Mouse (Mus musculus): Measurements from ENCODE around the gene Eme1.
"Not testable (repeated sequence)": the region's sequence is repeated elsewhere in the genome, so short reads cannot be mapped to it uniquely, and the experiment has no call there.

Gene Eme1

DNA sequence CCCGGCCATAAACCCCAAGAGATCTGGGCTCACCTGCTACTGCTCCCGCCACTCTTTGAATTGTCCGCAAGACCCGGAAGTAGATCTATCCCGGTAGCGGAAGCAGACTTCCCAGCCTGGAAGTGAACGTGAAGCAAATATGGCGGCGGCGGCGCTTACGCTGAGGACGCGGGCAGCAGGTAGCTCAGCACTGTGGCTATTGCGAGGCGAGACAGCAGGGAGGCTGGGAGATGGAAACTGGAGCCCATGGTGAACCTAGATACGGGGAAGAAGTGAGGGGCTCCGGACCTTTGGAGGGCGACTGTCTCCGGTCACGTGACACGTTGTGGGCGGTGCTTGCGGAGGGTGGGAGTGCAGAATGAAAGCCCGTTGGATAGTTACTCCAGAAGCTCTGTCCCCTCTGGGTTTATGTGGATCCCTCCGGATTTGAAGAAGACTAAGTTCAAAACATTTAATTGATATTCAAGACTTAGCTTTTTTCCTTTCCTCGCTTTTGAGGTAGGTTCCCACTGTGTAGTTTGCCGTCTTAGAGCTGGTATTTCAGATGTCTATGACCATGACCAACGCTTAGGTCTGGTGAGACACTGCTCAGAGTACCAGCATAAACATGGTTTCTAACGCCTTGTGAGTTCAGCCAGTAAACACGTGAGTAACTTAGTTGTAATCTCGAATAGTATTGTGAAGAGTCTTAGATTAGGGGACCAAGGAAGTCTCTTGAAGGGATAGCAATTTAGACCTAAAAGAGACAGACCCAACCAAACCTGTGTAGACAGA is at the start of gene Eme1, which contains the start of gene Mrpl27:
Eme1 (minus strand) TSS at position 302 of the 774 bp plus-strand sequence.
Mrpl27 (plus strand) TSS at position 105 of the 774 bp plus-strand sequence.
- peak; percentile 88 for DNase-seq (ENCODE audit: low read depth)

DNA sequence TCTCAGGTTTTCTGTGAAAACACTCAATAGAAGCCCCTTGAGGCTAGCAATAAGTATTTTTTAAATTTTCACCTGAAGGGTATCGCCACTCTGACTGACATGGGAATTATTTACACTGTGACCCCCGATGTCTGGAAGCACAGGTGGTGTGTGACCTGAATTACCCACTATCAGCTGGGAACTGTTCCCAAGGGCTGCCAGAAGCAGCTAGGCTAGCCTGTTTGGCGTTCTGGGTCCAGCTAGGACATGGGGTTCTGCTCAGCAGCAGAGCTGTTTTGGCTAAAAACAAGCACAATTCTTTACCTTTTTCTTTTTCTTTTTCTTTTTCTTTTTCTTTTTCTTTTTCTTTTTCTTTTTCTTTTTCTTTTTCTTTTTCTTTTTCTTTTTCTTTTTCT is 48.4 kb upstream of the Eme1 start:
- DNase-seq (ENCODE audit: low read depth) = no peak

DNA sequence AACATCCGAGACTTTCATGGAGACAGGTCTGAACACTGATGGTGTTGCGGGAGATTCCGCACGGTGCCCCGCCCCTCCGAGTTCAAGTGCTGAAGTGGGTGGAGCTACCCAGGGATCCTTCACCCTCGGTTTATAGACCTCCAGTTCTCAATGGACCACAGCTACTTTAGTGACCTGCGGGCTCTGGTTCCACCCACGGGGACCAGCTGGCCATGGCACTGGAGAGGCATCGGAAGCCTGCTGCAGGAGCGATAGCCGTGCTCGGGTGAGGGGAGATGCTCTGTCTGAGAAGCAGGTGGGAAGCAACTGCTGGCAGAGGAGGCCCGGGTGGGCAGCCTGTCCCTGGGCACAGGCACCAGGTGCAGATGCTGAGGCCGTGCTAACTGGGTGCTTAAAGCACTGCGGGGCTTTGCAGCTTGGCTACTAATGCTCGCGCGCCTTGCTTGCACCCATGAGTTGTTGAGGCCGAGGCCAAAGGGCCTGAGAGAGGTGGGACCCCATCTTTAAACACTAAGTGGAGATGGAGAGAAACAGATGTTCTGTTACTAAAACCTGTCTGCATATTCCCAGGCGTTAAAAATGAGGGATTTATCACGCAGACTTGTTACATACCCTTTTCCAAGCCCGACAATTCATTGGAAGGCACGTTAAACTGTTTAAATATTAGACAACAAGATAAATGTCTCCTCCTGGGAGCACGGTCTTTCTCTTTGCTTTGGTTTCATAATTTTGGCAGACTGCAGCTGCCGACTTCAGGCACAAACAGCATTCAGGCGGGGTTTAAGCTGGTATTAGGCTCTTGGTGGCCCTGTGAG is 47.8 kb upstream of the Eme1 start:
- DNase-seq (ENCODE audit: low read depth) = no peak

DNA sequence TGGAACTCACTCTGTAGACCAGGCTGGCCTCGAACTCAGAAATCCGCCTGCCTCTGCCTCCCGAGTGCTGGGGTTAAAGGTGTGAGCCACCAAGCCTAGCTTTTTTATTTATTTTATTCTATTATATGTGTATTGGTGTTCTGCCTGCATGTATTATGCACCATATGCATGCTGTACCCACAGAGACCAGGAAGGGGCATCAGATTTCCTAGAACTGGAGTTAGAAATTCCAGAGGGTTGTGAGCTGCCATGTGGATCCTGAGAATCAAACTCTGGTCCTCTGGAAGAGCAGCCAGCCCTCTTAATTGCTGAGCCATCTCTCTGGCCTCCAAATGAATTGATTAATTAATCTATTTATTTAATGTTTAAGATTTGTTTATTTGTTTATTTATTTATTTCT is 45.6 kb upstream of the Eme1 start:
- DNase-seq (ENCODE audit: low read depth) = no peak

DNA sequence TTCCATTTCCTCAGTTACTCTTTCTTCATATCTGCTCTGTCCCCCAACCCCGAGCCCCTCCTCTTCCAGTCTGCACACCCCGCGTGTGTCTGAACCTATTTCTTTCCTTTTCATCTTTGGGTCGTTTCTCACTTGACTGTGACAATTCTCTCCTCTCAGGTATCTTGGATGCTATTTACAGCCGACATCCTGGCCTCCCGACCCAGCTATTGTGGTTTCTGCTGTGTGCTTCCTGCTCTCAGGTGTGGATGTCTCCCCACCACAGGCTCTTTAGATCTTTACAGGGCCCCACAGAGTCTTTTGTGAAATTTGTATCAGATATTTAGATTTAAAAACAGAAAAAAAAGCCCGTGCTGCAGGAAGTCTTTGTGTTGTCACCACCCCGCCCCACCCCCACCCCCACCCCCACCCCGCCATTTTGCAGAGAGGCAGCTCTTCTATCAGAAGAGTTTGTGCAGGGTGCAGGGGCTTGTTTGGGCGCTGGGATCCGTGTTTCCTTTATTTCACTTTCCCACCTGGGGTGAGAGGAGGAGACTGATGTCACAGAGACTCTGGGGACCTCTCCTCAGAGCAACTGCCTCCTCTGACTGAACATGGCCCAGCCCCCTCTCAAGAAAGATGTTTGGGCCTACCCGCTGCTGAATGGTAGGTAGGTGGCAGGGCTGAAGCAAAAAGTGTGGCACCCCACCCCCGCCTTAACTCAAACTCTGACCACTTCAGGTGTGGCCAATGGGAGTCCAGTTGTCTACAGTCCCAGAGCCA is 44.1 kb upstream of the Eme1 start:
- DNase-seq (ENCODE audit: low read depth) = peak; percentile 91

DNA sequence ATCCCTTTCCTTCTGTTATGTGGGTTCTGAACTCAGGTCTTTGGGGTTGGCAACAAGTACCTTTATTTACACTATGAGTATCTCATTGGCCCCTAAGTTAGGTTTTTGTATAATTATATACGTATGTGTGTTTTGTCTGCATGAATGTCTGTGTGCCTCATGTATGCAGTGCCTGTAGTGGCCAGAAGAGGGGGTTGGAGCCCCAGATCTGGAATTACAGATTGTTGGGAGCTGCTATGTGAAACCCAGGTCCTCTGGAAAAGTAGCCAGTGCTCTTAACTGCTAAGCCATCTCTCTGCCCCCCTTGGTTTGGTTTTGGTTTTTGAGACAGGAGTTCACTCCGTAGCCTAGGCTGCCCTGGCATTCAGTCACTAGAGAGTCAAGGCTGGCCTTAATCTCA is 43.4 kb upstream of the Eme1 start:
- no peak for DNase-seq (ENCODE audit: low read depth)

DNA sequence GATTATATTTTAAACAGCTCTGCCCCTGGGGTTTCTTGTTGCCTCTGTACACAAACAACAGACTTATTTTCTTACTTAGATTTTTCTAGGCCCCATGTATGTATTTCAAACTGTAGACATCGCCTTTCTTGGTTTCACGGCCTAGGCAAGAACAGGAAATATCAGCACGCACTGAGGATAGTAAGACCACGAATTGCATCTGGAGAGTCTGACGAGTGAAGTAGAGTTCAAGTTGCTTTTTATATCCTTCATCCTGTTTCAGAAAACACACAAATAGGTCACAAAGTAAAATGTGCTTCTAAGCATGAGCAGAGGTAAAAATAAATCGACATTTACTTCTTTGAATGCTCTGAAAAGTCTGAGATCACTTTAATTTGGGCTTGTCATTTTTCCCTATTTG is 41.7 kb upstream of the Eme1 start:
- peak; percentile 64 for DNase-seq (ENCODE audit: low read depth)

DNA sequence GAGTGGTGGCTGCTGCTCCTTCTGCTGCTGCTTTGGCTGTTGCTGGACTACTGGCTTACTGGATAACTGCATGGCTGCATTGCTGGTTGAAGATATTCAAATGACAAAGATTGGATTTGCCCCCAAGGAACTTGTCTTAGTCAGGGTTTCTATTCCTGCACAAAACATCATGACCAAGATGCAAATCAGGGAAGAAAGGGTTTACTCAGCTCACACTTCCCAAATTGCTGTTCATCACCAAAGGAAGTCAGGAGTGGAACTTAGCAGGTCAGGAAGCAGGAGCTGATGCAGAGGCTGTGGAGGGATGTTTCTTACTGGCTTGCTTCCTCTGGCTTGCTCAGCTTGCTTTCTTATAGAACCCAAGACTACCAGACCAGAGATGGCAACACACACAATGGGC is 38.7 kb upstream of the Eme1 start:
- not testable (repeated sequence) for DNase-seq (ENCODE audit: low read depth)

DNA sequence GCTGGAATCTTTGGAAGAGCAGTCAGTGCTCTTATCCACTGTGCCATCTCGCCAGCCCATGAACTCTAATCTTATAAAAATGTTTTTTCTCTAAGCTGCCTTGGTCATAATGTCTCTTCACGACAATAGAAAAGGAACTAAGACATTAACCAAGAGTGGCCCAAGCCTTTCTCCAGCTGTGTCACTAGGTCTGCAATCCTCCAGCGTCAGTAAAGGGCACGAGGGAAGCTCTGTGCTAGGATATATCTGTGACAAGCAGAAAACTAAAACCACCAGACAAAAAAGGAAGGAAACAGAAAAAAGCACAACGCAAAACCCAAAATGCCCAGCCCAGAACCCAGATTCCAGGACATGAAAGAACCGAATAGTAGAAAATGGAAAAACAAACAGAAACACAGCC is 33.4 kb upstream of the Eme1 start:
- no peak for DNase-seq (ENCODE audit: low read depth)

DNA sequence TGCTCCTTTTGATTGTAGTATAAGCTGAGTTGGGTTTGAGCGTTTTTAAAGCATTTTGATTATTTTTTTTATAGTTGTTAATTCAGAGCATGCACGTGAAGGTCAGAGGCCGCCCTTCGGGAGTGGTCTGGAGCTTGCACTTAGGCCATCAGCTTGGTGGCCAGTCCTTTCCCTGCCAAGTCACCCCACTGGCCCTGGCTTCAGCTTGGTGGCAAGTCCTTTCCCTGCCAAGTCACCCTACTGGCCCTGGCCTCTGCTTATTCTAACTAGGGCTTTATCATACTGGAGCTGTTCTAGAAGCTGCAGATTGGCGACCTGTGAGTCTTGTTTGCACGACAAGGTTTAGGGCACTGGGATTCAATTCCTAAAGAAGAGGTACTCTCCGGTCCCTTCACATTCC is 28.7 kb upstream of the Eme1 start:
- DNase-seq (ENCODE audit: low read depth) = no peak

DNA sequence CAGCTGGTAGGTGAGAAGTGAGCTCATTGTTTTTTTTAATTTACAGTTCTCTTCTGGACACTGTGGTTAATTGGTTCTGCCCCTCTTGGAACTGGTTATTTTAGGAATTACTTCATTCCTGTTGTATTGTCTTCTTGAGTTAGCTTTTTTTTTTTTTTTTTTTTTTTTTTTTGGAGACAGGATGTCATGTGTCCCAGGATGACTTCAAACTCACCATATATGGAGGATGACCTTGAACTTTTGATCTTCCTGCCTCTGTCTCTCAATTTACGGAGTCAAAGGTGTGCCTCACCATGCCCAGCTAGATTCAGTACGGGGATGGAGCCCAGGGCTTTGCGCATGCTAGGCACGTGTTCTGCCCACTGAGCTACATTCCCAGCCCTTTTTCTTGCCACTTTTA is 27.9 kb upstream of the Eme1 start:
- no peak for DNase-seq (ENCODE audit: low read depth)

DNA sequence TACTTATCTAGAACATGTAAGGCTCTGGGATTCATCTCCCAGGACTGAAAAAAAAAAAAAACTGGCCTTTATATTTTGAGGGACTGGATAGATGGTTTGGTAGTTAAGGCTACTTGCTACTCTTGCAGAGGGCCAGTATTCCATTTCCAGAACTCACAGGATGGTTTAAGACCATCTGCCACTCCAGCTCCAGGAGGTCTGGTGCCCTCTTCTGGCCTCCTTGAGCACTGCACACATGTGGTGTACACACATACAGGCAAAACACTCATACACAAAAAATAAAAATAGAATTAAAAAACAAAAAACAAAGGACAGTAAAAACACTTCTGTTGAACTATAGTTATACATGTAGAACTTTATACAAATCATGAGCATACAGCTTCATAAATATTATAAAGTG is 26.9 kb upstream of the Eme1 start:
- no peak for DNase-seq (ENCODE audit: low read depth)

DNA sequence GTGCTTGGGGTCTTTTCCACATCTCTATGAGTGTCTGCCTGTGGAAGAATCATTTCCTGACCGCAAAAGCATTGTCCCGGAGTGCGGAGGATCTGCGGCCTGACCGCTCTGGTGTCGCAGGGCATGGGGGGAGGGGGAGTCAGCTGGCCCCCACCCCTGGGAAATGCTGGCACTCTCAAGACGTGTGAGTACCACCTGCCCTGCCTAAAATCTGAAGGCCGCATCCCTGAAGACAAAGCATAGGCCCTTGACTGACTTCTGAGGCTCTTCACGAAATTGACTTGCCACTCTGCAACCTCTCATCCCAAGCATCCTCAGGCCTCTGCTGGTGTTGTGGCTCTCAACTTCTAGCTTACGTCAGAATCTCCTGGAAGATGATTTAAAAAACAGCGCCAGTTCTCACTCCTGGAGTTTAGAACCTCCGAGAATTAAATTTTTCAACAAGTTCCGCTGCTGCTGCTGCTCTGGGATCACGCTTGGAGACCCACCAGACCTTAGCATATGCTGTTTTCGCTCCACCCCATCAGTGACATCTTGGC is 23.9 kb upstream of the Eme1 start:
- no peak for DNase-seq (ENCODE audit: low read depth)

DNA sequence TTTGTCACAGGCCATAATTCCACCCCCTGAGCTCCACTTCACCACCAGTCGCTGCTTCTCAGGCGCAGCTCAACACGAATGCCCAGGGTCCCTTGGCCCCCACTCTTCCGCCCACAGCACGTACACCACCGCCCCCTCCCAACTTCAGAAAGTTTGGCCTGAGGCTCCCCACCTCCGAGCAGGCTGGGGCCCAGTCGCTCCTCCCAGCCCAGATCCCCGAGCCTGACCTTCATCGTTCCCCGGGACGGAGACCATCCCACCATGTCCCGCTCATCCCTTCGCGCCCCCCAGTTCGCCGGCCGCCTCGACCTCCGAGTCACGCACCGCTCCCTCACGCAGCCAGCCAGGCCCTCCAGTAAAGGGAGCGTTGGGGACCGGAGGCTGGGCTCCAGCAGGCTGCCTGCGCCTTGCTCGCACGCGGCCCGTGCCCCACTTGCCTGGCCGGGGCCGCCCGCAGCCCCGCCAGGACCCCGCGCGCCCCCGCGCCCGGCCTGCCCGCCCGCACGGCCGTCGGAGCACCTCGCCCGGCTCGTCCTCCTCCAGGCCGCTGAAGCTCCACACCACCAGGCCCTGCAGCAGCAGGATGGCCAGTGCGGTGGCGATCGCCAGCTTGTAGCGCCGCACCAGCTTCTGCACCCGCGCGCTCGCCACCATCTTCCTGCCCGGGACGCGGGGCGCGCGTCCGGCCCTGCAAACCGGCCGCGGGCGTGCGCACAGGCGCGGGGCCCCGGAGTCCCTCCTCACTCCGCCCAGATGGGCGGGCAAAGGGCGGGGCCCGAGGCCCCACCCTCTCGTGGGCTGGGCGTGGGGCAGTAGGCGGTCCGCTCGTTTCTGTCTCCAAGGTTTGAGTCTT is 23.2 kb upstream of the Eme1 start, which contains the start of gene Xylt2:
Xylt2 (minus strand) TSS at position 762 of the 853 bp plus-strand sequence.
- DNase-seq (ENCODE audit: low read depth) = peak; percentile 95

DNA sequence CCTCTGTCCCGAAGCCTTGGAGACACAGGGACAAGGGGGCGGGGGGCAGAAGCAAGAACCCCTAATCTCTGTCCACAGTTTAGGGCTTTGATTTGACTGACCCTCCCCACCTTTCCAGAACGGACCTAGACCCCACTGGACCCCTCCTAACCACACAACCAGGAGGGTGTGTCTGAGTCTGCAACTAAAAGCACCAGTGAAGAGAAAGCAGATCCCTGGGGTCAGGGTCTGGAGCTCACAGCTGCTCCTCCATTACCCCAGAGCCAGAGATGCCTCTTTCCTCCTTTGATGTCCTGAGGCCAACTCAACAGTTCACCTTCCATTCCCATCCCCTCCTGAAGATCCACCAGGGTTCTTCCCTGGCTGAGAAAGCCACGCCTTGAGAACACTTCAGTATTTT is 22.5 kb upstream of the Eme1 start:
- no peak for DNase-seq (ENCODE audit: low read depth)

DNA sequence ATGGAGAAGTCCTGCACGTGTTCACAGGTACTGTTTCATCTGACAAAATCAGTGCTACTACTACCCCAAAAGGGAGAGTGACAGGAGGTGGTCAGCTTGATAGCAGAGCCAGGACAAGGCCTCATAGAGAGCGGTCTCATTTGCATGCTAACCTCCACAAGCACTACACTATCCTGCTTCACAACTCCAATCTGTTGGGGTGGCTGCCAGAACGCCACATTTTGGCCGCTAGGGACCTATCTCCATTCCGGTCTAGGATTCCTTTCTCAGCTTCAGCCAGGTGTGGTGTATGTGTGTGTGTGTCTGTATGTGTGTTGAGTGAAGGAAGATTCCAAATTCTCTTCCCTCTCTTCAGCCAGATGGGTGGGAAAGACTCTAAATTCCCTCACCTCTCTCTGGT is 21.7 kb upstream of the Eme1 start:
- no peak for DNase-seq (ENCODE audit: low read depth)

DNA sequence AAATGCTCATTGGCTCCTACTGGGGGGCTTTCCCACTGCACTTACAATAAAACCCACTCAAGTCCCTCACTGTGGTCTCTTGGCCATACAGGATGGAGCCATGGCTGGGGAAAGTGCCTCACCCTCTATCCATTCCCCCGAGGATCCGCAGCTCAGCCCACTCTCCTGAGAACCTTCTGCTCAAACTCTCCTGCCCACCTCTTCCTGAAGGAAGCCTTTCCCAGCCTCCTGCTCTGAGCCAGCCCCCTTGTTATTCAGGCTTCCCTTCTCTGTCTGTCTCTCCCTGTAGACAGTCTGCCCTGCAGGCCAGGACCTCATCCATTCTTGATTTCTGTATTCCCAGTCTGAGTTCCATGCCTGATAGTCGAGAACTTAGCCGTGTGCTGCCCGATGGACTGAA is 21.2 kb upstream of the Eme1 start:
- DNase-seq (ENCODE audit: low read depth) = no peak

DNA sequence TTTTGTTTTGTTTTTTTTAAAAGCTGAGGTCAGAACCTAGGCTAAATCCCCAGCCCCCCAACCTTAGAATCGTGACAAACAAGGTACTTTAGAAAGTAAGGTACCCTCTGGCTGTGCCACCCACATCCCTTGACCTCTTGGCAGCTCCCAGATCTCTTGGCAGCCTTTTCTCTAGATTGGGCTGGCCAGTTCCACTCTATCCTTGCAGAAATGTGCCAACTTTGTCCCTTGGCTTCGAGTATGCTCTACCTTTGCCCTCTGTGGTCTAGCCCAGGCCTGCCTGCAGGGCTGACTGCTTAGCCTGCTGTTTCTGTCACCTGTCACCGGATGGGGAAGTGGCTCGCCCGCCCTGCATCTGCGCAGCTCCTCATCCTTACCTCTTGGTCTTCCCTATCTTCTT is 11.5 kb upstream of the Eme1 start:
- no peak for DNase-seq (ENCODE audit: low read depth)

DNA sequence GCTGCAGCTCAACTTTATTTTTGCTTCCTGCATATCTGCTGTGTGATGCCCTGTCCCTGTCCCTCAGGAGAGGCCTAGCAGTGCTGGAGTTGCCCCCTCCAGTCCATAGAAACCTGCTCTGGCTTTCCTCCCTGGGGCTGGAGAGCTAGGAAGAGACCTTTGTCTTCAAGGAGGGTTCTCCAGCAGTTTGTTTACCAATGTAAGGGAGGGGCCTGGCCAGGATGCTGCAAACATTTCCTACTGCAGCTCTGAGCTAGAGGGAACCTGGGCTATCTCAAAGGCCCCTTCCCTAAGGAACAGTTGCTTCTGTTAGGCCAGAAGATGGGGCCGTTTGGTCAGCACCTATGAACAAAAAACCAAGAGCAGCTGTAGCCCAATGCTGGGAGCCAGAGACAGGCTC is 7.6 kb upstream of the Eme1 start:
- no peak for DNase-seq (ENCODE audit: low read depth)

DNA sequence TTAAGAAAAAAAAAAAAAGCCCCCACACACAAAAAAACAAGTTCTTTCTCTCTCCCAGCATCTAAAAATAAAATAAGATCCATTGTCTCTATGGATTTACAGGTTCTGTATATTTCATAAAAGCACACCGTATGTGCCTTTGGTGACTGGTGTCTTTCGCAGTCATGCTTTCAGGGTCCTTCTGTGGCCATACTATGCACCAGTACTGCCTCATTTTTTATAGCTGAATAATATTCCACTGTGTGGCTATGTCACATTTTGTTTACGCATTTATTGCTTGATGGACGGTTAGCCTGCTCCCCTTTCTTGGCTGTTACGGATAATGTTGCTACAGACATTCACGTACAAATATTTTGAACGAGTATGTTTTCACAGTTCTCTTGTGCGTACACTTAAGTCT is 791 bp downstream of the Eme1 start:
- no peak for DNase-seq (ENCODE audit: low read depth)

DNA sequence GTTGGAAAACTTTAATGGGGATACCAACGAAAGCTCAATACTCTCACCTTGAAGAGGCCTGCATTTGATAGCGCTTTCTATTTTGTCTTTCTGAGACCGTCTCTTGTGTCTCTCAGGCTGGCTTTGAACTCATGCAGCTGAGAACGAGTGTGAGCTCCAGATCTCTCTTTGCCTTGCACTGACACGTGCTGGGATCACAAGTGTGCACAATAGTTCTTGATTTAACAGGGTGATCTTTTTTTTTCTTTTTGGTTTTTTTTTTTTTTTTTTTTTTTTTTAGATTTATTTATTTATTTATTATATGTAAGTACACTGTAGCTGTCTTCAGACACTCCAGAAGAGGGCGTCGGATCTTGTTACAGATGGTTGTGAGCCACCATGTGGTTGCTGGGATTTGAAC is 2.5 kb downstream of the Eme1 start:
- not testable (repeated sequence) for DNase-seq (ENCODE audit: low read depth)

Measured in naive thymus-derived CD4-positive, alpha-beta T cell, adult 2 months (primary cell).